Mouse (Mus musculus) forebrain, postnatal 0 days (tissue): ENCODE data around the gene Raph1. TPM values are rescaled to one million over a fixed set of nuclear protein-coding genes. Genes with fewer than 3 reads are reported as not detected.

Experiments
- ATAC-seq: fragments of 200-750 bp; cut with Nextera tagmentation; 2 replicates; pipeline ENCODE4 v1.8.0; 2017; ENCODE audit warnings: mild to moderate bottlenecking, moderate library complexity
- DNase-seq: peaks from one replicate; pipeline ENCODE4 v3.0.0-alpha.2; 2015
- H3K27ac ChIP-seq: fragments of 300-500 bp; sonication (generic); 2 replicates; pipeline ENCODE4 v1.5.1; 2014; ENCODE audit warnings: low read depth, mild to moderate bottlenecking, antibody characterized with exemption, low read length, moderate library complexity, mixed read lengths
- H3K27me3 ChIP-seq: fragments of 300-500 bp; sonication (generic); 2 replicates; pipeline ENCODE4 v1.6.1; 2014; ENCODE audit warnings: mild to moderate bottlenecking, low read length, mixed read lengths; ENCODE audit not compliant: insufficient read depth
- H3K36me3 ChIP-seq: fragments of 300-500 bp; sonication (generic); 2 replicates; pipeline ENCODE4 v1.6.1; 2014; ENCODE audit warnings: mild to moderate bottlenecking, moderate library complexity; ENCODE audit not compliant: insufficient read depth
- H3K4me1 ChIP-seq: fragments of 300-500 bp; sonication (generic); 2 replicates; pipeline ENCODE4 v1.6.1; 2014; ENCODE audit warnings: antibody characterized with exemption; ENCODE audit not compliant: insufficient read depth
- H3K4me2 ChIP-seq: fragments of 300-500 bp; sonication (generic); 2 replicates; pipeline ENCODE4 v1.6.1; 2014; ENCODE audit warnings: low read depth, mild to moderate bottlenecking, moderate library complexity
- H3K4me3 ChIP-seq: fragments of 300-500 bp; sonication (generic); 2 replicates; pipeline ENCODE4 v1.5.1; 2014; ENCODE audit warnings: low read depth, low read length, mixed read lengths
- H3K9ac ChIP-seq: fragments of 300-500 bp; sonication (generic); 2 replicates; pipeline ENCODE4 v1.6.1; 2014; ENCODE audit warnings: mild to moderate bottlenecking
- H3K9me3 ChIP-seq: fragments of 300-500 bp; sonication (generic); 2 replicates; pipeline ENCODE4 v1.6.1; 2016; ENCODE audit warnings: low read length
- CTCF ChIP-seq: sonication (generic); IDR thresholded peaks from 2 replicates; pipeline ENCODE4 v1.5.1; 2016; ENCODE audit warnings: antibody characterized with exemption, control low read depth, low read depth
- WGBS: fragments of 180-500 bp; shearing (Covaris S2); extraction: QIAGEN DNeasy Blood & Tissue Kit; methylation state at CpG from one replicate; pipeline ENCODE4 v1.1.7; 2014; 5-methylcytosine and 5-hydroxymethylcytosine counted together
- polyA plus RNA-seq: library from polyadenylated mRNA; unstranded; fragments of >200 nt; fragmentation: Nextera tagmentation; extraction: Ambion mirVana; gene quantifications from 2 replicates; pipeline ENCODE4 v1.2.1, GENCODE M21; 2015
- total RNA-seq: library from RNA; depleted of rRNA; stranded (reverse); fragments of >200 nt; gene quantifications from 2 replicates; pipeline ENCODE4 v1.2.3, GENCODE M21; 2014

The Raph1 gene
- total and polyA plus RNA-seq, 2 experiments from 2014 or later: 12.4 to 32.5 TPM

GRCm38 (mm10) chr1:60600682-60601081, 33.8 kb upstream of the Raph1 start:
- Histone ChIP-seq H3K4me3 (no peak overlapping the region), H3K9me3 (no peaks in the 10 kb centered on the region), H3K36me3 (no peaks in the 10 kb centered on the region), H3K27ac (no peak overlapping the region), H3K9ac (no peak overlapping the region), H3K4me2 (no peak overlapping the region), H3K27me3 (no peaks in the 10 kb centered on the region), H3K4me1 (no peaks in the 10 kb centered on the region)
- 92% methylated on average over 6 of the region's 6 CpGs for WGBS
- ATAC-seq (no peak), DNase-seq (no peak)
- no peak for TF ChIP-seq CTCF

DNA sequence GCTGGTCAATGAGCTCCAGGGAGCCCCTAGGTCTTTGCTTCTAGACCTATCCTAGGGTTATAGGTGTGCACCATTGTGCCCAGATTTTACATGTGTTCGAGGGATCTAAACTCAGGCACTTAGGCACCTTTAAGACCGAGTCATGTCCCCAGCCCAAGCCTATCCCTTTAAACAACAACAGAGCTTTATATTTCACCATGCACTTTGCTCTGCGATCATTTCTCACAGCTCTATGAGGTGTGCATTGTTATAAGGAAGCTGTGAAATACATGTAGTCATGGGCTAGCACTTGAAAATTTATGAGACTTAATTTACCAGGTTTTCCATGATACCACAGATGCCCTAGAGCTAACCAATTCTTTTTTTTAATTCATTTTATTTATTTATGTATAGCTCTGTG, 33.0 kb upstream of the Raph1 start:
- H3K36me3 ChIP-seq: no peaks in the 10 kb centered on the region
- H3K9me3 ChIP-seq: no peaks in the 10 kb centered on the region
- 92% methylated on average over 3 of the region's 3 CpGs for WGBS
- no peak for TF ChIP-seq CTCF
- no peak overlapping the region for H3K27ac ChIP-seq
- H3K4me3 ChIP-seq: no peak overlapping the region
- no peak overlapping the region for H3K4me2 ChIP-seq
- no peaks in the 10 kb centered on the region for H3K27me3 ChIP-seq
- H3K9ac ChIP-seq: no peak overlapping the region
- no peak for DNase-seq
- no peaks in the 10 kb centered on the region for H3K4me1 ChIP-seq
- no peak for ATAC-seq

DNA sequence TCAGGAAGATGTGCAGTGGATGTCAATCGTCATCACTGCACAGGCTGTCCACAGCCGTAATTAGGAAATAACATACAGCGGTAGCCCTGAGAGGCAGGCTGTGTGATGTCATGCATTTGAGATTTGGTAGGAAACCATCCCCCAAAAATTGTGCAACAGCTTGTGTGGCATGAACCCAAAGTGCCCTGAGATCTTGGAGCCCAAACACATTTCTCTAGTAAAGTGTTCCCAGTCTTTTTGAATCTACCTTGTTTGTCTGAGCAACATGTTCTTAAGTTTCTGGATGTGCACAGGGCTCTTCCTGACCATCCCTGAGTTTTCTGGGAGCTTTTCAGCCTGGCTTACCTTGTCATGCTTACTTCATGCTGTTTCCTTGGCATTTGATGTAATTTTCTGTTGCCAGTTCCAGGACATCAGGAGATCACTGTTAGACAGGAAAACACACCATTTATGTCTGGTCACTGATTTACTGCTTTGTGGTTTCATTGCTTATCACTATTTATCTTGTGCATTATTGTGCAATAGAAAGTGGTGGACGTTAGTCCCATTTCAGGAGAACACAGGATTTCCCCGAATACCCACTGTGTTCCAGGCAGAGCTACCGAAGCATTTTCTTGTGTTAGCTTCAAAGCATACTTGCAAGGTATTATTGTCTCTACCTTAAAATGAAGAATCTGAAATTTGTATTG, 32.3 kb upstream of the Raph1 start:
- no peak for TF ChIP-seq CTCF
- ATAC-seq: no peak
- H3K4me1 ChIP-seq: no peaks in the 10 kb centered on the region
- H3K4me2 ChIP-seq: no peak overlapping the region
- H3K9ac ChIP-seq: no peak overlapping the region
- DNase-seq: no peak
- no peaks in the 10 kb centered on the region for H3K9me3 ChIP-seq
- no peaks in the 10 kb centered on the region for H3K36me3 ChIP-seq
- no peaks in the 10 kb centered on the region for H3K27me3 ChIP-seq
- WGBS: 90% methylated on average over 6 of the region's 6 CpGs
- no peak overlapping the region for H3K4me3 ChIP-seq
- H3K27ac ChIP-seq: no peak overlapping the region

GRCm38 (mm10) chr1:60596386-60597320, 29.7 kb upstream of the Raph1 start:
- no peak for ATAC-seq
- no peaks in the 10 kb centered on the region for H3K4me1 ChIP-seq
- 53% methylated on average over 11 of the region's 11 CpGs for WGBS

DNA sequence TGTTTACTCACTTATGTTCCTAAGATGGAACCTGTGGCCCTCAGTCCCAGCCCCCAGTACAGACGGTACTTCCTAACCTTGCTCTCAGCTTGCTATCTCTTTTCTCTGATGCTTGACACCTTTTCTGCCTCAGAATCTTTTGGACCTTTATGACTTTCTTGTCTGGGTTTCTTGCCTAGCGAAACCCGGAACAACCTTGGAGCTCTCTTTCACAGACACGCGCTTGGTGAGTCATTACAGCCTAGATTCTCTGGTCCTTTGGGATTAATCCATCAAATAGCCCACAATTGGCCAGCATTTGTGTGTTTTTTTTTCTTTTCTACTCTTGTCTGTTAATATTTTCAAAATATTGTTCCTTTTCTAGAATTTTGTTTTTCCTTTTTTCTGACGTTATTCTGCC, 26.2 kb upstream of the Raph1 start:
- Histone ChIP-seq H3K9me3 (no peaks in the 10 kb centered on the region), H3K27ac (no peak overlapping the region), H3K36me3 (no peaks in the 10 kb centered on the region), H3K4me2 (no peak overlapping the region), H3K9ac (no peak overlapping the region), H3K27me3 (no peaks in the 10 kb centered on the region), H3K4me3 (no peak overlapping the region), H3K4me1 (no peaks in the 10 kb centered on the region)
- TF ChIP-seq CTCF: no peak
- WGBS: 98% methylated on average over 6 of the region's 6 CpGs
- no peak for ATAC-seq
- DNase-seq: no peak

More at GRCm38 (mm10) chr1:60596386-60597320, 29.7 kb upstream of the Raph1 start:
- DNase-seq: no peak
- Histone ChIP-seq H3K27me3 (no peaks in the 10 kb centered on the region), H3K27ac (no peak overlapping the region), H3K36me3 (no peaks in the 10 kb centered on the region), H3K4me2 (no peak overlapping the region), H3K9ac (no peak overlapping the region), H3K4me3 (no peak overlapping the region), H3K9me3 (no peaks in the 10 kb centered on the region)
- no peak for TF ChIP-seq CTCF

GRCm38 (mm10) chr1:60588887-60589629, 22.2 kb upstream of the Raph1 start:
- Histone ChIP-seq H3K27ac (no peak overlapping the region), H3K4me3 (no peak overlapping the region), H3K36me3 (no peaks in the 10 kb centered on the region), H3K27me3 (no peaks in the 10 kb centered on the region), H3K9me3 (no peaks in the 10 kb centered on the region), H3K4me1 (no peaks in the 10 kb centered on the region), H3K4me2 (no peak overlapping the region), H3K9ac (no peak overlapping the region)
- ATAC-seq (no peak), DNase-seq (no peak)
- TF ChIP-seq CTCF: no peak
- WGBS: 60% methylated on average over 4 of the region's 4 CpGs
